Mouse (Mus musculus): ENCODE measurements around the gene Zfp746.

Zfp746 gene

DNA sequence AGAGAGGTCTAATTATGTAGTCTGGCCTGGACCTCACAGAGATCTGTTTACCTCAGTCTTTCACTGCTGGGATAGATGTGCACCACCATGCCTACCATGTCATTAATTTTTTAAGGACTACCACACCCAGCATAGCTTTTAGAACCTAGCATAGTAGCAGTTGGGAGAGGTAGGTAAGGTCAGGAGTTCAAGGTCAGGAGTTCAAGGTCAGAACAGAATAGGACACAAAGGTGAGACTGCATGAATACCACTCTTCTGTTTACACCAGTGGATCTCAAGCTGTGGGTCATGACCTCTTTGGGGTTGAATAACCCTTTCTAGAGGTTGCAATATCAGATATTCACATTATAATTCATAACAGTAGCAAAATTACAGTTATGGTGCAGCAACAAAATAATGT is 53.7 kb downstream of the Zfp746 start:
- DNase-seq: no peak

DNA sequence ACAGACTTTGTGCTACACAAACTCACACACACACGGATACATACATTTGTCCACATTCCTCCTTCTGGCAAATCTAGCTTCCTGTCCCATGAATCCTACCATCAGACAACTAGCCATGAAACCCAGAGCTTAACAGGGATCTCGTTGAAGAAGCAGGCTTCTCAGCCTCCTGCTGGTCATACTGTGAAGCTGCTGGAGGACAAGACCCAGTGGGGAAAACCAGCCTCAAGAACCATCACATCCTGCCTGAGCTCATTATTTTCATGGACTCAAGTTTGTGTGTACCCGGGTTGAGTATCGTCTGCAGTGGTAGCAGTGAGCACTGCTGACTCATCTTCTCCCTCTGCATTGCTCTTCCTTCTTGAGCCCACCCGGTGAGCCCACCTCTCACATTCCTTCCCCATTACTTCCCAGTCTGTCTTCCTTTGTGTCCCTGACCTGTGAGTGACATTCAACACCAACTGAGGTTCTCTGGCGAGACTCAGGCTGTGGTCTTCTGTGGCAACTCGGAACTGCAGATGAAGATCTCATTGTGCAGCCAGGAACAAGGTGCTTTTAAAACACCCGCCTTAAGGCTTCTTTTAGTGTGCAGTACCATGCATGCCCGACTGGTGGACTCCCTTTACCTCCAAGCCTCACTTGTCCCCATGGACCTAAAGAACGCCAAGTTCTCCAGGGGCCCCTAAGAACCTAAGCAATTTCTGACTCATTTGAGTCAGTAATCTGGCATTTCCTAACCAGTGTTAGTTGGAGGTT is 60.3 kb downstream of the Zfp746 start:
- DNase-seq: no peak

DNA sequence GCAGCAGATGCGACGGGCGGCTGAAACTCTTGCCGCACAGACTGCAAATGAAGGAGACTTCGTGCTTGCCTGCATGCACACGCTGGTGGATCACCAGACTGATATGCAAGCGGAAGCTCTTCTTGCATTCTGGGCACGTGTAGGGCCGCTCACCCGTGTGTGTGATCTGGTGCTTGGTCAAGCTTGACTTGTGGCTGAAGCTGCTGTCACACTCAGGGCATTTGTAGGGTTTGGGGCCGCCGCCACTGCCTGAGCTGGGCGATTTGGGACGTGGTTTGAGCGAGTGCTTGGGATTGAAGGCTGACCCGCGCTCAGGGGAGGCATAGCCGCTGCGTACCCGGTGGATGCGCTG is 61.4 kb downstream of the Zfp746 start:
- no peak for DNase-seq

DNA sequence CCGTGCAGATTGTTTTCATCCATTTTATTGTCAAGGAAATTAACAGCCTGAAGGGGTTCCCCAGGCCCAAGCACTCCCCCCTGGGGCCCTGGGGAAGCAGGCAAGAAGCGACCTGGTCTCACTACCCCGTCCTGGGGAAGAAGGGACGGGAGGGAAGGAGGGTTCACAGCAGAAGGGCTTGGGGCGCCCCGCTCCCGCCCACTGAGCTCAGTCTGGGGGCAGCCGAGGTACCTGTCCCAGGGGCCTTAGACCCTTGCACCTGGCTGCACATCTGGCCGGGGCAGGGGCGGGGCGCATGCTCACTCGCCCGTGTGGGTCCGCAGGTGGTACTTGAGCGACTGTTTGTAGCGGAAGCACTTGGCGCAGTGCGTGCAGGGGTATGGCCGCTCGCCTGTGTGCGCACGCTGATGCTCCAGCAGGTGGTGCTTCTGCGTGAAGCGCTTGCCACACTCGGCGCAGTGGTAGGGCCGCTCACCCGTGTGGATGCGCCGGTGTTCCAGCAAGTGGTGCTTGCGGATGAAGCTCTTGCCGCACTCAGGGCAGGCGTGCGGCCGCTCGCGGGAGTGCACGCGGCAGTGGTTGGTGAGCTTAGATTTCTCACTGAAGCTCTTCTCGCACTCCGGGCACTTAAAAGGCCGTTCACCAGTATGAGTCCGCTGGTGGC is 61.9 kb downstream of the Zfp746 start:
- no peak for DNase-seq

DNA sequence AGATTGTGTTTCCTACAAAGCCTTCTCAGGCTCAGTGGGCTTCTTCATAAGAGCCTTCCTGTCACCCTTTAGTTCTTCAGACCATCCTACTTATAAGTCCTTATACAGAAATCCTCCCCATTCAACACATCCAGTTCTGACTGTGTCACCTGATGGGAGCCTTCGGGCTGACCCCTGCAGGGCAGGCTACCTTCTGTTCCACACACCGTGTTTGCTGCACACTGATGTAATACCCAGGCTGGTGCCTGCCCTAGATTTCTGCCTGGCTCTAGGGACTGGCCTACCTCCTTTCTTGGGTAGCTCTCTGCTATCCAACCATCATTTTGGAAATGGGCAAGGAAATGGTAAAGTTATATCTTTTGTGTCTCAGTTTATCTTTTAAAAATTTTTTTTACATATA is 63.7 kb downstream of the Zfp746 start:
- no peak for DNase-seq

DNA sequence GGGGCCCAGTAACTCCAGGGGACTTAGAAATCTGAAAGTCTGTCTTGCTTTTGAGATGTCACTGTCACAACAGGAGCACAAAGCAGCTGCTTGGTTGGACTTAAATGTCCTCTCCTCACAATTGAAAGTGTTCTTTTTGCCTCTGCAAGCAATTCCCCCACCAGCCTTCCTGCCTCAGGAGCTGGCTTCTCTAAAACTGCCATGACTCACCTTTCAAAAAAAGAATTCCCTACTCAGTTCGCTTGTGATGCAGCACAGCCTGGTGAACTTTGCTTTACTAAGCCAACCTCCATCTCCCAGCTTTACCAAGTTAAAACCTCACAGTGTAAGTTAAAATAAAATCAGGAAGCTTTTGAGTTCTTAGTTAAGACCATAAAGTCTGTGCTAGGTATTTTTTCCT is 64.7 kb downstream of the Zfp746 start:
- DNase-seq: no peak

DNA sequence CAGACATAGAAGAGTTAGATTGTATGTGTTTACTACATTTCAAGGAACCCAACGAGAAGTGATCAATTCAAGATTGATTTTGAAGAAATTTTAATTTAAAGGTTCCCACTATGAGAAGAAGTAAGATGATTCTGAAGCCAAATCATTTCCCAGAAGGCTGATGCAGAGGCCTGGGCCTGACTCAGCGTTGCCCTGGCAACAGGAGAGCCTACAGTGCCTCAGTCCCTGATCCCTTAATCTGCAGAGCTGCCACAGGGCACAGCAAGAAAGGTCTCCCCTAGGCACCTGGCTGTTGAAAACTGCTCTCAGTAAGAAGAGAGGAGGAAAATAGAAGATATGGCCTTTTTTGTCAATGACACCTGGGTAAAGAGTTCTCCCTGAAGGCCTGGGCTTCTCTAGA is 66.4 kb downstream of the Zfp746 start:
- DNase-seq: no peak

DNA sequence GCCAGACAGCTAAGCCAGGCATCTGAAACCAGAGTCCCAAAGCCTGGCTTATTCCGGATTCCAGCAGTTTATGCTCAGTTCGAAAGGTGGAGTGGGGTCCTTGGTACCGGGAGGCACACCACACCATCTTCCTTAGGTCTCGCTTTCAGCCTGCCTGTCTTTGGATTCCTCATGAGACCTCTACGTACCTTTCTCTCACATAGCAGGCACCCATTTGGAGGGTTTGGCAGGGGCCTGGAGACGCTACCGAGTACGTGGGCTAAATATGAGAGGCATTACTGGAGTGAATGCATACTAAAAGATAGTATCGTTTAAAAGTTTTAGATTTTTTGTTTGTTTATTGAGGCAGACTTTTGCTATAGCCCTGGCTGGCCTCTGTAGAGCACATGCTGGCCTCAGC is 69.6 kb downstream of the Zfp746 start:
- DNase-seq: no peak

DNA sequence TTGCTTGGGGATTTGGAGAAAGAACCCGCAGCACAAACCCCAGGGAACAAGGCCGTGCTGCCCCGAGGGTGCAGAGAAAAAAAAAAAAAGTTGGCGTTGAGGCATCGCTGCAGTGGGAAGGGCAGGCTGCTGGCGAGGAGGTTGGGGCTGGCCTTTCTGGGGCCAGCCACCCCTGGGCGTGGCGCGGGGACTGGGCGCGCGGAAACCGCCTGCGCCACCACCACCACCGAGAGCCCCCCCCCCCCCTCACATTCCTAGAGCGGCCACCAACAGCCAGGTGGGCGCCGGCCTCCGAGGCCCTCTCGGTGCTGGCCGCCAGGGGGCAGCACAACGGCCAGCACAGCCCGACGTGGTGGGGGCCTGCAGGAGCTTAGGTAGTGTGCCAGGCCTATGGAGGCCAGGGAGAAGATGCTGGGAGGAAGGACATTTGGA is 70.3 kb downstream of the Zfp746 start:
- peak; percentile 77 for DNase-seq
